Mouse (Mus musculus) olfactory bulb, adult 2 months (tissue): ENCODE data around the gene Pigu.

Experiments
- CTCF ChIP-seq: fragments of 200-500 bp; IDR thresholded peaks from 2 replicates; pipeline ENCODE4 v1.5.1; 2012; ENCODE audit warnings: low read depth, mild to moderate bottlenecking, low read length, moderate library complexity; ENCODE audit not compliant: insufficient read depth
- POLR2A ChIP-seq: fragments of 200-500 bp; IDR thresholded peaks from 2 replicates; pipeline ENCODE4 v1.6.1; 2012; ENCODE audit warnings: mild to moderate bottlenecking, low read depth, low read length, moderate library complexity; ENCODE audit not compliant: insufficient read depth

GRCm38 (mm10) chr2:155388573-155388972 is 31.3 kb upstream of the Pigu start:
- TF ChIP-seq POLR2A = no peak
- TF ChIP-seq CTCF = no peak
